Mouse (Mus musculus): ENCODE results near the gene St8sia1. TPM values are rescaled to one million over a fixed set of nuclear protein-coding genes. Genes with fewer than 3 reads are reported as not detected.

The St8sia1 gene
- polyA plus RNA-seq, 1 experiment from 2014 or later = 1.1 TPM

- Histone ChIP-seq H3K36me3 (ENCODE audit: control insufficient read depth, insufficient read depth, low read length) (no peaks in the 10 kb centered on the region), H3K4me2 (ENCODE audit: low read length) (no peak overlapping the region), H3K9ac (ENCODE audit: low read length) (no peak overlapping the region), H3K4me1 (ENCODE audit: control insufficient read depth in 2 of 2, insufficient read depth in 2 of 2, low read length in 2 of 2) (peaks cover 0 to 8% of the 10 kb centered on the region in 2 experiments; a peak in 3 of 4 replicates), H3K27ac (replicated peaks in 1 of 2; ENCODE audit: control insufficient read depth in 1 of 2, insufficient read depth in 1 of 2, low read depth in 2 of 2, low read length in 2 of 2) (no peak overlapping the region), H3K4me3 (ENCODE audit: control insufficient read depth in 1 of 2, insufficient read depth in 1 of 2, low read depth in 1 of 2, low read length in 2 of 2) (no peak overlapping the region), H3K9me3 (ENCODE audit: control insufficient read depth, low read length) (no peaks in the 10 kb centered on the region), H3K27me3 (ENCODE audit: control insufficient read depth, insufficient read depth, low read length) (no peaks in the 10 kb centered on the region)
- WGBS = 64% methylated on average over 1 of the region's 1 CpGs
- ATAC-seq (ENCODE audit: insufficient number of reproducible peaks, insufficient read depth, low FRiP score, low read depth) = no peak
These were observed 13.0 kb upstream of the St8sia1 start for GRCm38 (mm10) chr6:142977221-142977620.

- Histone ChIP-seq H3K27ac (replicated peaks in 1 of 2; ENCODE audit: control insufficient read depth in 1 of 2, insufficient read depth in 1 of 2, low read depth in 2 of 2, low read length in 2 of 2) (no peak overlapping the region), H3K4me3 (ENCODE audit: control insufficient read depth in 1 of 2, insufficient read depth in 1 of 2, low read depth in 1 of 2, low read length in 2 of 2) (no peak overlapping the region), H3K36me3 (ENCODE audit: control insufficient read depth, insufficient read depth, low read length) (no peaks in the 10 kb centered on the region), H3K27me3 (ENCODE audit: control insufficient read depth, insufficient read depth, low read length) (no peaks in the 10 kb centered on the region), H3K9ac (ENCODE audit: low read length) (no peak overlapping the region), H3K9me3 (ENCODE audit: control insufficient read depth, low read length) (no peaks in the 10 kb centered on the region), H3K4me2 (ENCODE audit: low read length) (no peak overlapping the region), H3K4me1 (ENCODE audit: control insufficient read depth in 2 of 2, insufficient read depth in 2 of 2, low read length in 2 of 2) (no peaks in the 10 kb centered on the region)
- no peak for ATAC-seq (ENCODE audit: insufficient number of reproducible peaks, insufficient read depth, low FRiP score, low read depth)
- 85% methylated on average over 7 of the region's 7 CpGs for WGBS
These were observed 9.0 kb upstream of the St8sia1 start for GRCm38 (mm10) chr6:142973289-142973688.

- no peak overlapping the region for H3K4me2 ChIP-seq (ENCODE audit: low read length)
- H3K4me1 ChIP-seq (ENCODE audit: control insufficient read depth in 2 of 2, insufficient read depth in 2 of 2, low read length in 2 of 2) = no peaks in the 10 kb centered on the region
- no peak for ATAC-seq (ENCODE audit: insufficient number of reproducible peaks, insufficient read depth, low FRiP score, low read depth)
- H3K9me3 ChIP-seq (ENCODE audit: control insufficient read depth, low read length) = no peaks in the 10 kb centered on the region
- no peaks in the 10 kb centered on the region for H3K36me3 ChIP-seq (ENCODE audit: control insufficient read depth, insufficient read depth, low read length)
- 58% methylated on average over 2 of the region's 2 CpGs for WGBS
- H3K27me3 ChIP-seq (ENCODE audit: control insufficient read depth, insufficient read depth, low read length) = no peaks in the 10 kb centered on the region
- no peak overlapping the region for H3K9ac ChIP-seq (ENCODE audit: low read length)
- H3K27ac ChIP-seq (replicated peaks in 1 of 2; ENCODE audit: control insufficient read depth in 1 of 2, insufficient read depth in 1 of 2, low read depth in 2 of 2, low read length in 2 of 2) = no peak overlapping the region
- no peak overlapping the region for H3K4me3 ChIP-seq (ENCODE audit: control insufficient read depth in 1 of 2, insufficient read depth in 1 of 2, low read depth in 1 of 2, low read length in 2 of 2)
These were observed 8.0 kb upstream of the St8sia1 start for GRCm38 (mm10) chr6:142972205-142972604.

GRCm38 (mm10) chr6:142967407-142967806 lies 3.2 kb upstream of the St8sia1 start:
- Histone ChIP-seq H3K4me1 (ENCODE audit: control insufficient read depth in 2 of 2, insufficient read depth in 2 of 2, low read length in 2 of 2) (no peaks in the 10 kb centered on the region), H3K27me3 (ENCODE audit: control insufficient read depth, insufficient read depth, low read length) (peaks cover 17% of the 10 kb centered on the region), H3K4me2 (ENCODE audit: low read length) (no peak overlapping the region), H3K27ac (replicated peaks in 1 of 2; ENCODE audit: control insufficient read depth in 1 of 2, insufficient read depth in 1 of 2, low read depth in 2 of 2, low read length in 2 of 2) (no peak overlapping the region), H3K9ac (ENCODE audit: low read length) (no peak overlapping the region), H3K4me3 (ENCODE audit: control insufficient read depth in 1 of 2, insufficient read depth in 1 of 2, low read depth in 1 of 2, low read length in 2 of 2) (no peak overlapping the region), H3K9me3 (ENCODE audit: control insufficient read depth, low read length) (no peaks in the 10 kb centered on the region), H3K36me3 (ENCODE audit: control insufficient read depth, insufficient read depth, low read length) (no peaks in the 10 kb centered on the region)
- WGBS = 92% methylated on average over 1 of the region's 1 CpGs
- no peak for ATAC-seq (ENCODE audit: insufficient number of reproducible peaks, insufficient read depth, low FRiP score, low read depth)

- H3K9me3 ChIP-seq (ENCODE audit: control insufficient read depth, low read length) = no peaks in the 10 kb centered on the region
- no peak overlapping the region; a peak in 1 of 4 replicates for H3K27ac ChIP-seq (replicated peaks in 1 of 2; ENCODE audit: control insufficient read depth in 1 of 2, insufficient read depth in 1 of 2, low read depth in 2 of 2, low read length in 2 of 2)
These were observed 506 bp upstream of the St8sia1 start for GRCm38 (mm10) chr6:142964531-142965385.

GRCm38 (mm10) chr6:142963480-142964075 lies 674 bp downstream of the St8sia1 start:
- WGBS = 19% methylated on average over 30 of the region's 30 CpGs
- Histone ChIP-seq H3K36me3 (ENCODE audit: control insufficient read depth, insufficient read depth, low read length) (no peaks in the 10 kb centered on the region), H3K4me3 (ENCODE audit: control insufficient read depth in 1 of 2, insufficient read depth in 1 of 2, low read depth in 1 of 2, low read length in 2 of 2) (peak overlapping the region; percentile 63 to 71), H3K9ac (ENCODE audit: low read length) (peak overlapping the region; percentile 69; the same call in 1 of the 2 replicates), H3K27ac (replicated peaks in 1 of 2; ENCODE audit: control insufficient read depth in 1 of 2, insufficient read depth in 1 of 2, low read depth in 2 of 2, low read length in 2 of 2) (no peak overlapping the region), H3K4me1 (ENCODE audit: control insufficient read depth in 2 of 2, insufficient read depth in 2 of 2, low read length in 2 of 2) (no peaks in the 10 kb centered on the region), H3K27me3 (ENCODE audit: control insufficient read depth, insufficient read depth, low read length) (peaks cover 19% of the 10 kb centered on the region), H3K4me2 (ENCODE audit: low read length) (peak overlapping the region; percentile 99), H3K9me3 (ENCODE audit: control insufficient read depth, low read length) (no peaks in the 10 kb centered on the region)
- no peak for ATAC-seq (ENCODE audit: insufficient number of reproducible peaks, insufficient read depth, low FRiP score, low read depth)

More at GRCm38 (mm10) chr6:142964531-142965385, 506 bp upstream of the St8sia1 start:
- Histone ChIP-seq H3K4me2 (ENCODE audit: low read length) (peak overlapping the region; percentile 99), H3K4me1 (ENCODE audit: control insufficient read depth in 2 of 2, insufficient read depth in 2 of 2, low read length in 2 of 2) (no peaks in the 10 kb centered on the region), H3K9ac (ENCODE audit: low read length) (peak overlapping the region; percentile 69), H3K4me3 (ENCODE audit: control insufficient read depth in 1 of 2, insufficient read depth in 1 of 2, low read depth in 1 of 2, low read length in 2 of 2) (peak overlapping the region; percentile 63 to 71), H3K36me3 (ENCODE audit: control insufficient read depth, insufficient read depth, low read length) (no peaks in the 10 kb centered on the region), H3K27me3 (ENCODE audit: control insufficient read depth, insufficient read depth, low read length) (peaks cover 19% of the 10 kb centered on the region)
- under 1% methylated on average over 39 of the region's 39 CpGs for WGBS
- peak; percentile 69 for ATAC-seq (ENCODE audit: insufficient number of reproducible peaks, insufficient read depth, low FRiP score, low read depth)

GRCm38 (mm10) chr6:142962881-142963280 lies 1.4 kb downstream of the St8sia1 start:
- peak overlapping the region in 1 of 2 experiments; percentile 63; a peak in 1 of 4 replicates for H3K4me3 ChIP-seq (ENCODE audit: control insufficient read depth in 1 of 2, insufficient read depth in 1 of 2, low read depth in 1 of 2, low read length in 2 of 2)
- no peak for ATAC-seq (ENCODE audit: insufficient number of reproducible peaks, insufficient read depth, low FRiP score, low read depth)
- H3K9me3 ChIP-seq (ENCODE audit: control insufficient read depth, low read length) = no peaks in the 10 kb centered on the region
- 87% methylated on average over 14 of the region's 14 CpGs for WGBS
- no peaks in the 10 kb centered on the region for H3K4me1 ChIP-seq (ENCODE audit: control insufficient read depth in 2 of 2, insufficient read depth in 2 of 2, low read length in 2 of 2)
- no peak overlapping the region for H3K9ac ChIP-seq (ENCODE audit: low read length)
- H3K4me2 ChIP-seq (ENCODE audit: low read length) = peak overlapping the region; percentile 99
- H3K27ac ChIP-seq (replicated peaks in 1 of 2; ENCODE audit: control insufficient read depth in 1 of 2, insufficient read depth in 1 of 2, low read depth in 2 of 2, low read length in 2 of 2) = no peak overlapping the region
- H3K36me3 ChIP-seq (ENCODE audit: control insufficient read depth, insufficient read depth, low read length) = no peaks in the 10 kb centered on the region
- peaks cover 19% of the 10 kb centered on the region for H3K27me3 ChIP-seq (ENCODE audit: control insufficient read depth, insufficient read depth, low read length)
